Mouse (Mus musculus) kidney, embryonic 16.5 days (tissue): Measurements from ENCODE around the gene Cldn7. TPM values are rescaled to one million over a fixed set of nuclear protein-coding genes. Genes with fewer than 3 reads are reported as not detected.
"Not testable (repeated sequence)": the region's sequence is repeated elsewhere in the genome, so short reads cannot be mapped to it uniquely, and the experiment has no call there.

Source experiments
- ATAC-seq: fragments of 200-750 bp; cut with Nextera tagmentation; 2 replicates; pipeline ENCODE4 v1.8.0; 2017; ENCODE audit warnings: moderate TSS enrichment; ENCODE audit not compliant: low FRiP score, low TSS enrichment
- H3K27ac ChIP-seq: fragments of 300-500 bp; sonication (generic); 2 replicates; pipeline ENCODE4 v1.5.1; 2014; ENCODE audit warnings: low read length
- H3K27me3 ChIP-seq: fragments of 300-500 bp; sonication (generic); 2 replicates; pipeline ENCODE4 v1.6.1; 2014; ENCODE audit warnings: low read length, control low read depth, mixed read lengths; ENCODE audit not compliant: insufficient read depth
- H3K36me3 ChIP-seq: fragments of 300-500 bp; sonication (generic); 2 replicates; pipeline ENCODE4 v1.6.1; 2014; ENCODE audit warnings: low read length, control low read depth, mixed read lengths; ENCODE audit not compliant: insufficient read depth
- H3K4me1 ChIP-seq: fragments of 300-500 bp; sonication (generic); 2 replicates; pipeline ENCODE4 v1.6.1; 2014; ENCODE audit warnings: low read length, control low read depth, mixed read lengths; ENCODE audit not compliant: insufficient read depth
- H3K4me2 ChIP-seq: fragments of 300-500 bp; sonication (generic); replicated peaks from 2 replicates; pipeline ENCODE4 v1.6.1; 2014; ENCODE audit warnings: low read depth, low read length
- H3K4me3 ChIP-seq: fragments of 300-500 bp; sonication (generic); 2 replicates; pipeline ENCODE4 v1.5.1; 2014; ENCODE audit warnings: mild to moderate bottlenecking, low read length
- H3K9ac ChIP-seq: fragments of 300-500 bp; sonication (generic); replicated peaks from 2 replicates; pipeline ENCODE4 v1.6.1; 2014; ENCODE audit warnings: low read length
- H3K9me3 ChIP-seq: fragments of 300-500 bp; sonication (generic); 2 replicates; pipeline ENCODE4 v1.6.1; 2016; ENCODE audit warnings: low read length, control low read depth
- whole genome bisulfite sequencing: fragments of 180-500 bp; shearing (Covaris S2); extraction: QIAGEN DNeasy Blood & Tissue Kit; methylation state at CpG from one replicate; pipeline ENCODE4 v1.1.7; 2014; 5-methylcytosine and 5-hydroxymethylcytosine counted together
- microRNA counts: library from miRNA; unstranded; fragments of <30 nt; microRNA quantifications from one replicate; lab custom pipeline; 2016
- microRNA-seq: library from miRNA; unstranded; fragments of <30 nt; microRNA quantifications from one replicate; pipeline ENCODE4, GENCODE M21; 2016
- polyA plus RNA-seq: library from polyadenylated mRNA; unstranded; fragments of >200 nt; fragmentation: Nextera tagmentation; extraction: Ambion mirVana; gene quantifications from 2 replicates; pipeline ENCODE4 v1.2.1, GENCODE M21; 2015

Cldn7 gene
- polyA plus RNA-seq, 1 experiment from 2014 or later, result 225 TPM

DNA sequence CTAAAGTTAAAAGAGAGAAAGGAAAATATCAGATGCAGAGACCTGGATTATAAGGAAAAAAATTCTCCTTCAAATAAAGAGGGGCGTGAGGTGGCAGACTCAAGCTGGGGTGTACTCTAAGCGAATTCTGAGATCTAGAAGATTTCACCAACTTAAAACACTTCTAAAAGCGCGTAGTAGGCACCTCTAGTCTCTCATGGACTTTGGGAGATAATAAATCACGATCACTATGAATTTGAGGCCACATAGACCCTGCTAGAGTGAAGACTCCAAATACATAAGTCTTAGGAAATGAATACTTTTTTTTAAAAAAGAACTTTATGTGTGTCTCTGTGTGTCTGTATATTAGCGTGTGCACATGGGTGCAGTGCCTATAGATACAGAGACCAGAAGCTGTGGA, 51.1 kb downstream of the Cldn7 start:
- Histone ChIP-seq H3K27ac (no peak overlapping the region), H3K4me2 (peak overlapping the region; percentile 90), H3K36me3 (peaks cover 29% of the 10 kb centered on the region), H3K9ac (no peak overlapping the region), H3K4me1 (peaks cover 53% of the 10 kb centered on the region), H3K9me3 (no peaks in the 10 kb centered on the region), H3K4me3 (peak overlapping the region; percentile 72; the same call in 1 of the 2 replicates), H3K27me3 (no peaks in the 10 kb centered on the region)
- WGBS, result 66% methylated on average over 6 of the region's 6 CpGs
- ATAC-seq, result no peak

DNA sequence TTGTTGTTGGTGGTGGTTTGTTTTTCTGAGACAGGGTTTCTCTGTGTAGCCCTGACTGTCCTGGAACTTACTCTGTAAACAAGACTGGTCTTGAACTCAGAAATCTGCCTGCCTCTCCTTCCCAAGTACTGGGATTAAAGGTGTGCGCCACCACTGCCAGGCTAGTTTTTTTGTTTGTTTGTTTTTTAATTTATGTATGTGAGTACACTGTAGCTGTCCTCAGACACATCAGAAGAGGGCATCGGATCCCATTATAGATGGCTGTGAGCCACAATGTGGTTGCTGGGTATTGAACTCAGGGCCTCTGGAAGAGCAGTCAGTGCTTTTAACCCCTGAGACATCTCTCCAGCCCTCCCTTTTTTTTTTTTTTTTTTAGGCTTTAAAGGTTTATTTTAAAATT, 51.6 kb downstream of the Cldn7 start:
- not testable (repeated sequence) for ATAC-seq, H3K4me2 ChIP-seq, H3K4me3 ChIP-seq, H3K9ac ChIP-seq, H3K27ac ChIP-seq, H3K9me3 ChIP-seq, H3K27me3 ChIP-seq
- Histone ChIP-seq H3K36me3 (peaks cover 24% of the 10 kb centered on the region), H3K4me1 (peaks cover 53% of the 10 kb centered on the region)
- WGBS, result 85% methylated on average over 2 of the region's 2 CpGs

DNA sequence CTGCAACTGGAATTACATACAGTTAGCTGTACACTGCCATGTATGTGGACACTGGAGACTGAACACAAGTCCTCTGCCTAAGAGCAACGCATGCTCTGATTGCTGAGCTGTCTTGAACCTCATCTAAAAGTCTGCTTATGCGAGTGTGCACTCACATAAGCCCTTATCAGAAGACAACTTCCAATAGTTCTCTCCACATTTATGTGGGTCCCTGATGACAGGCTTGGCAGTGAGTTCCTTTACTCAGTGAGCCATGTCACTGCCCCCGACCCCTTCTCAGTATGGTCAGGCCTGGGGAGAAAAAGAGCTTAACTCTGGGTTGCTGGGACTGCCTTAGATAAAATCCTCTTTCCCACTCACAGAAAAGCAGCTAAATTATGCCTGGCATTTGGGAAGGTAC, 52.1 kb downstream of the Cldn7 start, which contains the start of gene Dlg4:
Dlg4 (plus strand) TSS at position 274 of the 400 bp plus-strand sequence.
- Histone ChIP-seq H3K4me3 (peak within 1 kb of the TSS; percentile 74), H3K9ac (peak within 1 kb of the TSS; percentile 85), H3K4me1 (peaks cover 53% of the 10 kb centered on the region), H3K27ac (peak within 1 kb of the TSS; percentile 78), H3K27me3 (no peaks in the 10 kb centered on the region), H3K9me3 (no peaks in the 10 kb centered on the region), H3K4me2 (peak within 1 kb of the TSS; percentile 94), H3K36me3 (peaks cover 19% of the 10 kb centered on the region)
- 66% methylated on average over 3 of the region's 3 CpGs for WGBS
- ATAC-seq, result no peak

DNA sequence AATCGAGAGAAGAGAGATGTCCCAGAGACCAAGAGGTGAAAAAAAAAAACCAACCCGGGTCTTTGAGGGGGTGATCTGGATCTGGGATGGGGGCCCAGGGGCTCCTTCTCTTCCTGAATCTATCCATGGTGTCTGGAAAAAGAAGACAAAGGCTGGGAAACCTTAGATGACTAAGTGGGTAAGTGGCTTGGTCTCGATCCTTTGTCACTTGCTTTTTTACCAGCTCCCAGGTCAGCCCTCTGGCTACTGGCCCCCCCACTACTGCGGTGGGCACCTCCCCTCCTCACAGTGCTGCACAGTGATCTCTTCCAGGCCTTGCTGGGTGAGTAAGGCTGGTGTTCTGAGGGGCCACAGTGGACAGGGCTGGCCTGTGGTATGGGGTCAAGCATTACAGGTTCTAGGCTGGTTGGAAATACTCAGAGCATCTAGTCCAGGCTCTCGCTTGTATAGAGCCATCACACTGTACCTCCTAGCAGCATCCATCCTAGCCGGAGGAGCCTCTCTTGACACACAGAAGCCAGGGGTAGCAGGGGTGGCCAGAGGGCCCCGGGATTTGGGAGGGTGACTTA, 52.7 kb downstream of the Cldn7 start:
- ATAC-seq, result no peak
- no peaks in the 10 kb centered on the region for H3K9me3 ChIP-seq
- H3K4me2 ChIP-seq, result peak overlapping the region; percentile 94
- no peak overlapping the region; the same call in 1 of the 2 replicates for H3K4me3 ChIP-seq
- H3K4me1 ChIP-seq, result peaks cover 53% of the 10 kb centered on the region
- H3K27me3 ChIP-seq, result no peaks in the 10 kb centered on the region
- 44% methylated on average over 7 of the region's 7 CpGs for WGBS
- H3K9ac ChIP-seq, result peak overlapping the region; percentile 85
- H3K27ac ChIP-seq, result peak overlapping the region; percentile 78; the same call in 1 of the 2 replicates
- peaks cover 14% of the 10 kb centered on the region for H3K36me3 ChIP-seq

MicroRNA genes within 50 kb of the gene (microRNA counts, 519-probe panel; counts per million panel counts)
- microRNA mmu-miR-324-3p (lab: Ali Mortazavi, UCI) (104 counts per million, percentile 35 among the panel's probes with 10 or more counts), microRNA mmu-miR-324-5p (lab: Ali Mortazavi, UCI) (3,263 counts per million, percentile 76 among the panel's probes with 10 or more counts)

Small RNAs within 50 kb of the gene (microRNA-seq; reads per million reads assigned to microRNA genes)
- gene Gm44349 (not detected), gene Mir324 (1,986 reads per million, percentile 85 among the genes with 10 or more reads in this experiment)

Other genes starting within 250 kb of the Cldn7 start
- 28.3 and 33.6 TPM in 2 replicates for gene Polr2a, start 206.1 kb upstream of the Cldn7 start, polyA plus RNA-seq
- 0.25 and 0.64 TPM in 2 replicates for gene Slc35g3, start 202.8 kb upstream of the Cldn7 start, polyA plus RNA-seq
- gene Zbtb4, start 198.9 kb upstream of the Cldn7 start, polyA plus RNA-seq, result 2.9 TPM in 2 replicates
- gene Chrnb1, start 168.8 kb upstream of the Cldn7 start, polyA plus RNA-seq, result 12.9 and 13.8 TPM in 2 replicates
- 2.6 and 3.0 TPM in 2 replicates for gene Fgf11, start 162.9 kb upstream of the Cldn7 start, polyA plus RNA-seq
- 9.0 and 10.2 TPM in 2 replicates for gene Tmem102, start 159.2 kb upstream of the Cldn7 start, polyA plus RNA-seq
- gene Gm39566, start 149.5 kb upstream of the Cldn7 start, polyA plus RNA-seq, result not detected in 2 replicates
- gene Spem2, start 146.3 kb upstream of the Cldn7 start, polyA plus RNA-seq, result not detected in 2 replicates
- 0.15 and 0.28 TPM in 2 replicates for gene Spem1, start 142.6 kb upstream of the Cldn7 start, polyA plus RNA-seq
- gene Nlgn2, start 127.0 kb upstream of the Cldn7 start, polyA plus RNA-seq, result 6.0 and 6.6 TPM in 2 replicates
- gene Tmem256, start 126.3 kb upstream of the Cldn7 start, polyA plus RNA-seq, result 371 and 389 TPM in 2 replicates
- gene Plscr3, start 118.4 kb upstream of the Cldn7 start, polyA plus RNA-seq, result 105 and 119 TPM in 2 replicates
- gene Tnk1, start 106.0 kb upstream of the Cldn7 start, polyA plus RNA-seq, result 7.0 and 7.3 TPM in 2 replicates
- not detected in 2 replicates for gene Tmem95, start 86.8 kb upstream of the Cldn7 start, polyA plus RNA-seq
- gene Kctd11, start 83.4 kb upstream of the Cldn7 start, polyA plus RNA-seq, result 11.3 and 12.5 TPM in 2 replicates
- 0.44 and 0.67 TPM in 2 replicates for gene Acap1, start 69.2 kb upstream of the Cldn7 start, polyA plus RNA-seq
- 11.7 and 12.8 TPM in 2 replicates for gene 2810408A11Rik, start 63.8 kb upstream of the Cldn7 start, polyA plus RNA-seq
- gene Neurl4, start 63.7 kb upstream of the Cldn7 start, polyA plus RNA-seq, result 11.4 and 12.8 TPM in 2 replicates
- gene Gps2, start 50.9 kb upstream of the Cldn7 start, polyA plus RNA-seq, result 85.2 and 86.4 TPM in 2 replicates
- 1,737 and 1,791 TPM in 2 replicates for gene Eif5a, start 42.8 kb upstream of the Cldn7 start, polyA plus RNA-seq
- gene Ybx2, start 29.0 kb upstream of the Cldn7 start, polyA plus RNA-seq, result 7.0 and 10.3 TPM in 2 replicates
- gene Slc2a4, start 16.6 kb upstream of the Cldn7 start, polyA plus RNA-seq, result 20.8 and 22.4 TPM in 2 replicates
- gene Ctdnep1, start 16.4 kb downstream of the Cldn7 start, polyA plus RNA-seq, result 35.7 and 35.8 TPM in 2 replicates
- gene Elp5, start 17.7 kb downstream of the Cldn7 start, polyA plus RNA-seq, result 124 and 128 TPM in 2 replicates
- gene Gabarap, start 26.4 kb downstream of the Cldn7 start, polyA plus RNA-seq, result 437 and 481 TPM in 2 replicates
- gene Phf23, start 31.0 kb downstream of the Cldn7 start, polyA plus RNA-seq, result 69.1 and 74.5 TPM in 2 replicates
- 39.1 and 40.7 TPM in 2 replicates for gene Dvl2, start 35.8 kb downstream of the Cldn7 start, polyA plus RNA-seq
- gene Acadvl, start 50.6 kb downstream of the Cldn7 start, polyA plus RNA-seq, result 107 and 114 TPM in 2 replicates
- 9.3 and 13.2 TPM in 2 replicates for gene Dlg4, start 52.2 kb downstream of the Cldn7 start, polyA plus RNA-seq
- 1.3 and 1.4 TPM in 2 replicates for gene Asgr1, start 89.3 kb downstream of the Cldn7 start, polyA plus RNA-seq
- 0.17 and 0.19 TPM in 2 replicates for gene Asgr2, start 127.9 kb downstream of the Cldn7 start, polyA plus RNA-seq
- gene Mgl2, start 165.6 kb downstream of the Cldn7 start, polyA plus RNA-seq, result 0.31 and 0.36 TPM in 2 replicates
- 0.67 and 0.80 TPM in 2 replicates for gene Clec10a, start 191.4 kb downstream of the Cldn7 start, polyA plus RNA-seq
- gene Slc16a11, start 248.0 kb downstream of the Cldn7 start, polyA plus RNA-seq, result 5.2 and 5.5 TPM in 2 replicates